Mouse (Mus musculus) heart, embryonic 15.5 days (tissue): ENCODE results near the gene Ubqln1. TPM values are rescaled to one million over a fixed set of nuclear protein-coding genes. Genes with fewer than 3 reads are reported as not detected.

Experiments
- ATAC-seq: fragments of 200-750 bp; cut with Nextera tagmentation; replicated peaks from 2 replicates; pipeline ENCODE4 v1.8.0; 2017; ENCODE audit warnings: low read depth, moderate TSS enrichment; ENCODE audit not compliant: insufficient number of reproducible peaks, insufficient read depth, low FRiP score
- H3K27ac ChIP-seq: fragments of 300-500 bp; sonication (generic); 2 replicates; pipeline ENCODE4 v1.5.1; 2015; ENCODE audit warnings: mild to moderate bottlenecking, inconsistent platforms
- H3K27me3 ChIP-seq: fragments of 300-500 bp; sonication (generic); 2 replicates; pipeline ENCODE4 v1.6.1; 2015; ENCODE audit warnings: inconsistent platforms
- H3K36me3 ChIP-seq: fragments of 300-500 bp; sonication (generic); 2 replicates; pipeline ENCODE4 v1.6.1; 2015; ENCODE audit warnings: mild to moderate bottlenecking, inconsistent platforms
- H3K4me1 ChIP-seq: fragments of 300-500 bp; sonication (generic); replicated peaks from 2 replicates; pipeline ENCODE4 v1.6.1; 2015; ENCODE audit warnings: inconsistent platforms
- H3K4me2 ChIP-seq: fragments of 300-500 bp; sonication (generic); 2 replicates; pipeline ENCODE4 v1.6.1; 2015; ENCODE audit warnings: inconsistent platforms, mild to moderate bottlenecking, moderate library complexity
- H3K4me3 ChIP-seq: fragments of 300-500 bp; sonication (generic); 2 replicates; pipeline ENCODE4 v1.5.1; 2015; ENCODE audit warnings: mild to moderate bottlenecking, inconsistent platforms
- H3K9ac ChIP-seq: fragments of 300-500 bp; sonication (generic); 2 replicates; pipeline ENCODE4 v1.6.1; 2015; ENCODE audit warnings: mild to moderate bottlenecking, inconsistent platforms
- H3K9me3 ChIP-seq: fragments of 300-500 bp; sonication (generic); replicated peaks from 2 replicates; pipeline ENCODE4 v1.6.1; 2016; ENCODE audit warnings: inconsistent platforms
- whole genome bisulfite sequencing: fragments of 180-500 bp; shearing (Covaris S2); methylation state at CpG from one replicate; pipeline ENCODE4 v1.1.7; 2015; ENCODE audit warnings: mixed read lengths; 5-methylcytosine and 5-hydroxymethylcytosine counted together
- polyA plus RNA-seq: library from polyadenylated mRNA; unstranded; fragments of >200 nt; fragmentation: Nextera tagmentation; extraction: Ambion mirVana; gene quantifications from 2 replicates; pipeline ENCODE4 v1.2.1, GENCODE M21; 2015

The Ubqln1 gene
- polyA plus RNA-seq, 1 experiment from 2014 or later, result 68.4 TPM

DNA sequence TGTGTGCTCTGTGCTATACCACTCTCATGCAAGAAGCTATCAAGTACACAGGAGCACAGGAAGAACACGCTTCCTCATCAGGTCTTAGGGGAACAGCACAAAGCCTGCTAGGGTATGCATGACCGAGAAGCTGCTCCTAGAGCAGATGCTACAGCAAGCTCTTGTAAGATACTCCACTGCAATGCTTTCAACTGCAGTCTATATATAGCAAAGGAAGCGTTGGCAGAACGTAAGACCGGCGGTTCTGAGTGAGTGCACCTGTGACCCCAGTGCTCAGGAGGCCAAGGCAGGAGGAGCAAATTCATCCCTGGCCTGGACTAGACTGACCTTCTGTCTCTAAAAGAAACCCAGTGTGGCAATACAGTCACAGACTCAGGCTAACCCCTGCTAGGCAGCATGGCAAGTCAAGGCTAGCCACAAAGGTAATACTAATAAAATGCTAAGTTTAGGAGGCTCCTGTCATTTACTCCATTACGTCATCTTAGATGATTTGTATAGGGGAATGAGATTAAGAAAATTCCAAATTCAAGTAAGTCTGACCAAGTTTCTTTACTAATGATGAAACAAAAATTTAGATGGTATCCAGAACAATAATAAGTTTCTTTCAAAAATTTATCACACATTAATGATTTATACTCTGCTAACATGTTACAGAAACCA lies 17.3 kb downstream of the Ubqln1 start:
- Histone ChIP-seq H3K27ac (no peak overlapping the region), H3K4me2 (no peak overlapping the region), H3K9me3 (no peaks in the 10 kb centered on the region), H3K36me3 (peaks cover 19% of the 10 kb centered on the region), H3K9ac (no peak overlapping the region), H3K4me3 (no peak overlapping the region), H3K4me1 (peaks cover 10% of the 10 kb centered on the region), H3K27me3 (no peaks in the 10 kb centered on the region)
- no peak for ATAC-seq
- WGBS, result 61% methylated on average over 7 of the region's 7 CpGs

DNA sequence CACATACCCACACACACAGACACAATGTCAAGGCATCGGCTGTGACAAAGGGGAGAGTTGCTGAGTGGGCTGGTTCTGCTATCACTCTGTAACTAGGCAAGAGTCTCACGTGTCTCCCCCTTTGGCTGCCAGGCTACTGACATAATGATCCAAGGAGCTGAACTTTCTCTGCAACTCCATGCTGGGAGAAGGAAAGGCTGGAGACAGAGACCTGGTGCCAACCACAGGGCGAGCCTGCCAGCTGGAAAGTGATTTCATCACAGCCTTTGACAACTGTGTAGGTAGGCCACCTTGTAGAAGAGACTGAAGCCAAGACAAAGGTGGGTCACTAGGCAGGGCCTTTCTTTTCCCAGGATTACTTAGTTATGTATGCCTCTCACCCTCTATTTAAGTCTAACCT lies 18.2 kb downstream of the Ubqln1 start:
- no peaks in the 10 kb centered on the region for H3K27me3 ChIP-seq
- H3K36me3 ChIP-seq, result peaks cover 26% of the 10 kb centered on the region
- no peak for ATAC-seq
- no peak overlapping the region for H3K4me3 ChIP-seq
- 67% methylated on average over 3 of the region's 3 CpGs for WGBS
- H3K27ac ChIP-seq, result no peak overlapping the region
- no peak overlapping the region for H3K9ac ChIP-seq
- no peaks in the 10 kb centered on the region for H3K9me3 ChIP-seq
- peaks cover 10% of the 10 kb centered on the region for H3K4me1 ChIP-seq
- no peak overlapping the region for H3K4me2 ChIP-seq

DNA sequence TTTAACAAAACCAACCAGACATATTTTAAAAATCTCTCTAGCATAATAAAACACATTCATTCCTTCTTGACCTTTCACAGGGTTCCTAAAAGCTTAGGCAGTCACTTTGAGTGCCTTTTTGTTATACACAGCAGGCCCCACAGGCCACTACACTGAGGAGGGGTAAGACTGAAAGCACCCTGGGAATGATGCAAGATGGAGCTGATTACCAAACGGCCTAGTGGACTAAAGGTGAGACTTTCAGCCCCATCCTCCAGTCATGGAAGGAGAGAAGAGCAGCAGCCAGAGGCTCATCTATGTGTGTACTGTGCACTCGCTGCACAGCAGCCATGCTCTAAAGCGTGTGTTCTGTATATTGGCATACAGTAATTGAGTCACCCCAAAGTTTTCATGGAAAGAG lies 20.5 kb downstream of the Ubqln1 start:
- Histone ChIP-seq H3K4me1 (peaks cover 10% of the 10 kb centered on the region), H3K27me3 (no peaks in the 10 kb centered on the region), H3K4me3 (no peak overlapping the region), H3K9ac (no peak overlapping the region), H3K36me3 (peaks cover 46% of the 10 kb centered on the region), H3K9me3 (no peaks in the 10 kb centered on the region), H3K27ac (no peak overlapping the region), H3K4me2 (no peak overlapping the region)
- WGBS, result 83% methylated on average over 3 of the region's 3 CpGs
- no peak for ATAC-seq

DNA sequence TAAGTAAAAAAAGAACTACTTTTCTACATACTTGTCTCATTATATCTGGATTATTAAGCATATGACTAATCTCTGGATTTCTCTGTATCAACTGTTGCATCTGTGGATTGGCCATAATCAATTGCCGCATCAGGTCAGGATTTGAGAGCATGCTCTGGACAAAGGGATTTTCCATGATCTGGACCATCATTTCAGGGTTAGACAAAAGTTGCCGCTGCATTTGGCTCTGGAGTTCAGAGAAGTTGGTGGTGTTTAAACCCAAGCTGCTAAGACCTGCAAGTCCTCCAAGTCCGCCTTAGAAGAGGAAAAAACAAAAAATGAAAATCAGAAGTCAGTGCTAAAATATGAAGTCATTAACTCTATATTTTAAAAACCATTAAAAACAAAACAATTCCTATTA lies 22.2 kb downstream of the Ubqln1 start:
- Histone ChIP-seq H3K4me1 (peaks cover 5% of the 10 kb centered on the region), H3K27me3 (no peaks in the 10 kb centered on the region), H3K9ac (no peak overlapping the region), H3K27ac (no peak overlapping the region), H3K4me3 (no peak overlapping the region), H3K9me3 (no peaks in the 10 kb centered on the region), H3K36me3 (peaks cover 46% of the 10 kb centered on the region), H3K4me2 (no peak overlapping the region)
- 92% methylated on average over 3 of the region's 3 CpGs for WGBS
- no peak for ATAC-seq

DNA sequence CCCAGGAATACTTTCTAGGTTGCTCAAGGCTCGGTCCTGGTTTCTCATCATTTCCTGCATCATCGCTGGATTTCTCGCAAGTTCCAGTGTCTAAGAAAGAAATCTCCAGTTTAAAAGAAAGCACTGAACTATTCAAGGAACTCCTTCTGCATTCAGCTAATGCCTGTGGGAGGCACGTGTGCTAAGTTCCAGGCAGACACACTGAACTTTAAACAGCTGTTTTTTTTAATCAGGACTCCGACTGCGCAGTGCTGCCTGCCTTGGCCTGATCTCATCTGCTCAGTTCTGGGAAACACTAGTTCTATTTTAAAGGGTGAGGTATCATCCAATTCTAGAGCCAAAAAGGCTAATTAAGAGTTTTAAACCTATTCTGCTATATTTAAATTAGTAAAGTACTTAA lies 23.3 kb downstream of the Ubqln1 start:
- no peak overlapping the region for H3K27ac ChIP-seq
- 84% methylated on average over 6 of the region's 6 CpGs for WGBS
- peaks cover 46% of the 10 kb centered on the region for H3K36me3 ChIP-seq
- no peak overlapping the region for H3K9ac ChIP-seq
- H3K4me1 ChIP-seq, result no peaks in the 10 kb centered on the region
- no peaks in the 10 kb centered on the region for H3K9me3 ChIP-seq
- no peak overlapping the region for H3K4me2 ChIP-seq
- ATAC-seq, result no peak
- H3K27me3 ChIP-seq, result no peaks in the 10 kb centered on the region
- no peak overlapping the region for H3K4me3 ChIP-seq

DNA sequence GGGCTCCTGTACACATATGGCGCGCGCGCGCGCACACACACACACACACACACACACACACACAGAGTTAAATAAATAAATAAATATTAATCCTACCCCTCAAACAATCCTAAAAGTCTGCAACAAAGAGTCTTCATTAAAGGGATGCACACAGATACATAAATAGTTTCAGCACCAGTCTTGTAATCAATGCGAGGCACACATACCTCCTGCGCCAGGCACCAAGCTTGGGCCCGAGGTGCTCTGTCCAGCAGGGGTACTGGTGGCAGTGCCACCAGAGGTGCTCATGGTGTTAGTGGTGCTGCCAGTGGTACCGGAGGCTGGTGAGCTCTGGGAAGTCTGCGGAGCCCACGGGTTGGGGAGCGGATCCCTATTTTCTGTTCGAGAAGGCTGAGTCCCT lies 23.9 kb downstream of the Ubqln1 start:
- H3K27ac ChIP-seq, result no peak overlapping the region
- H3K4me1 ChIP-seq, result no peaks in the 10 kb centered on the region
- no peak overlapping the region for H3K4me3 ChIP-seq
- H3K4me2 ChIP-seq, result no peak overlapping the region
- WGBS, result 98% methylated on average over 14 of the region's 14 CpGs
- no peak overlapping the region for H3K9ac ChIP-seq
- no peaks in the 10 kb centered on the region for H3K9me3 ChIP-seq
- ATAC-seq, result no peak
- H3K27me3 ChIP-seq, result no peaks in the 10 kb centered on the region
- peaks cover 46% of the 10 kb centered on the region for H3K36me3 ChIP-seq

DNA sequence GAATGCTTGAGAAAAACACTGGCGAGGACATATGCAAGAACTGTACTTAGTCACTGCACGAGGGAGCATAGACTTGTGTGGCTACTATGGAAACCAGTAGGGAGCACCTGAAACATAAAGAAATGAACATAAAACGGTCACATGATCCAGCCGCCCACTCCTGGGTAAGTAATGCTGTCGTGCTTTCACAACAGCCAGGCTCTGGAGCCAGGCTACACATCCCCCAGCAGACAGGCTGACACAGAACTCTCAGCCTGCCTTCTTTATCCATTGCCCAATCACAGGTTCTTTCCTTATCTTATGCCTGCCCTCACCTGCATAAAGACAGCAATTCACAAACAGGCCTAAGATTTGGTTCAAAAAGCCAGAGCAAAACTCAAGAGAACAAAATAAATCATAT lies 26.0 kb downstream of the Ubqln1 start:
- H3K27ac ChIP-seq, result no peak overlapping the region
- H3K4me2 ChIP-seq, result no peak overlapping the region
- H3K4me1 ChIP-seq, result no peaks in the 10 kb centered on the region
- no peaks in the 10 kb centered on the region for H3K9me3 ChIP-seq
- no peak overlapping the region for H3K4me3 ChIP-seq
- no peak for ATAC-seq
- H3K36me3 ChIP-seq, result peaks cover 34% of the 10 kb centered on the region
- WGBS, result 80% methylated on average over 5 of the region's 5 CpGs
- no peak overlapping the region for H3K9ac ChIP-seq
- no peaks in the 10 kb centered on the region for H3K27me3 ChIP-seq

DNA sequence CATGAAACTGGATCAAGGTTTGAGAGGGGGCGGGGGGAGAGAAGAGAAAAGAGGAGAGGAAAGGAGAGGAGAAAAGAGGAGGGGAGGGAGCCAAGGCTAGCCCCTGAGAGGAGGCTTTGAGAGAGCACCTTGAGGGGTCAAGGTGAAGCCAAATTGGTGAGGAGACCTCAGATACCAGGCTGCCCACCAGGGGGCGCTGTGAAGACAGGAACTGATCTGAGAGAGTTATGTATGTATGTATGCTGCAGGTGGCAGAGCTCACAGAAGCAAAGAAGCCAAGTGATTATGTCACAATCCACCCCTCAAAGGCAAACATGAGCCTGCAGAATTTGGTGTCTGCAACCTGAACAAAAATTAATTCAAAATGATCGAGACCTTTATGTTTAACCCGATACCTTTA lies 27.0 kb downstream of the Ubqln1 start:
- H3K9me3 ChIP-seq, result no peaks in the 10 kb centered on the region
- H3K9ac ChIP-seq, result no peak overlapping the region
- H3K27me3 ChIP-seq, result no peaks in the 10 kb centered on the region
- H3K4me2 ChIP-seq, result no peak overlapping the region
- 58% methylated on average over 4 of the region's 4 CpGs for WGBS
- no peaks in the 10 kb centered on the region for H3K4me1 ChIP-seq
- H3K27ac ChIP-seq, result no peak overlapping the region
- H3K36me3 ChIP-seq, result peaks cover 34% of the 10 kb centered on the region
- no peak for ATAC-seq
- H3K4me3 ChIP-seq, result no peak overlapping the region

DNA sequence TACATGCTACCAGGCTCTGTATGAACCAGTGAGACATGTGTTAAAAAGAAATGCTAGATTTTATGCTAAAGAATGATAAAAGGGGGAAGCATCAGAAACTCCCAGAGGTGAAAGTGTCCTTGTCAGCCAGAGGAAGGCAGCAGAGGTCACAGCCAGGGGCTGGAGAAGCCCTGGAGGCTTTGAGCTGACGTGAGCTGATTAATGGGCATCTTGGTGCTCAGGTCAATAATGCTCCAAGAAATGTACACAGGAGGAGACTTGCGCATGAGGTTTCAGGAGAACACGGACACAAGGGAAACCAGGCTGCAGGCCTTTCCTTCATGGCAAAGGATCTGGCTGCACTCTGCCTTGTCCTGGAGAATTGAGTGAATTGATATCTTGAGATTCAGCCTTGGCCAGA lies 27.7 kb downstream of the Ubqln1 start:
- Histone ChIP-seq H3K9ac (no peak overlapping the region), H3K36me3 (peaks cover 33% of the 10 kb centered on the region), H3K4me3 (no peak overlapping the region), H3K27ac (no peak overlapping the region), H3K4me1 (no peaks in the 10 kb centered on the region), H3K27me3 (no peaks in the 10 kb centered on the region), H3K4me2 (no peak overlapping the region), H3K9me3 (no peaks in the 10 kb centered on the region)
- WGBS, result 88% methylated on average over 3 of the region's 3 CpGs
- no peak for ATAC-seq

DNA sequence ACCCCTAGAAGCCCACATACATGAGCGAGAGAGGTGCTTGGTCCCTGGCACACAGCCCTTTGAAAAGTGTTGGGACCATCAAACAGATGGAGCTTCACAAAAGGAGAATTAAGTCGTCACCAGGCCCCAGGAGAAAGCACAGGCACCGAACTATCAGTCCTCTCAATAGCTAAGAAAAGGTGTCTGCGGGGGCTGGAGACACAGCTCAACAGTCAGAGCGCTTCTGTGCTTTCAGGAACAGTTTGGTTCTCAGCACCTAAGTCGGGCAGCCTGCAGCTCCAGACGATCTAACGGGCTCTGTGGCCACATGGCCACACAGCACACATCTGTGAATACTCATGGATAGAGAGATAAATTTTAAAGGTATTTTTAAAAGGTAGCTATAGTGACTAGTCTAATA lies 29.2 kb downstream of the Ubqln1 start:
- Histone ChIP-seq H3K27ac (no peak overlapping the region), H3K4me2 (no peak overlapping the region), H3K27me3 (no peaks in the 10 kb centered on the region), H3K4me3 (no peak overlapping the region), H3K9ac (no peak overlapping the region), H3K9me3 (no peaks in the 10 kb centered on the region), H3K36me3 (peaks cover 22% of the 10 kb centered on the region), H3K4me1 (no peaks in the 10 kb centered on the region)
- 78% methylated on average over 8 of the region's 8 CpGs for WGBS
- no peak for ATAC-seq

DNA sequence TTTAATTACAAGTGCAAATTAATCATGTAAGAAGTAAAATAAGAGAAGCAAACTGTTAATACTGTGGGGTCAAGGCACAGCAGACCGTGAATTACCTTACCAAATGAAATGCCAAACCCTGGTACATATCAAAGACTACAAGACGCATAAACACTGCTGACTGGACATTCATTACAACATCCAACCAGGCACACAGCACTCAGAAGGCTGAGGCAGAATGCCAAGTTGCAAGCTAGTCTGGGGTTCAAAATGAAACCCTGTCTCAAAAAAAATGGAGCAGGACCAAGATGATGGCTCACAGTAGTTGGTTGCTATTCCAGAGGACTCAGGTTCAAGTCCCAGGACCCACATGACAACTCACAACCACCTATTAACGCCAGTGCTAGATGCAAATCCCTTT lies 31.3 kb downstream of the Ubqln1 start:
- no peak overlapping the region for H3K4me2 ChIP-seq
- 90% methylated on average over 3 of the region's 3 CpGs for WGBS
- H3K27me3 ChIP-seq, result no peaks in the 10 kb centered on the region
- no peak overlapping the region for H3K9ac ChIP-seq
- no peak for ATAC-seq
- no peaks in the 10 kb centered on the region for H3K4me1 ChIP-seq
- H3K4me3 ChIP-seq, result no peak overlapping the region
- H3K36me3 ChIP-seq, result peaks cover 23% of the 10 kb centered on the region; the same call in 1 of the 2 replicates
- no peak overlapping the region for H3K27ac ChIP-seq
- no peaks in the 10 kb centered on the region for H3K9me3 ChIP-seq
